Mouse (Mus musculus) liver, adult 2 months (tissue): ENCODE data around the gene Vav3. TPM values are rescaled to one million over a fixed set of nuclear protein-coding genes. Genes with fewer than 3 reads are reported as not detected.

Experiments
- DNase-seq: peaks from one replicate; pipeline ENCODE4 v3.0.0-alpha.2; 2011; ENCODE audit warnings: low read depth, low spot score; ENCODE audit errors: extremely low read depth
- H3K27ac ChIP-seq: fragments of 200-500 bp; replicated peaks from 2 replicates; pipeline ENCODE4 v1.5.1; 2012; ENCODE audit warnings: low read depth, mild to moderate bottlenecking, control low read depth, inconsistent platforms, low read length; ENCODE audit not compliant: insufficient read depth
- H3K27me3 ChIP-seq: fragments of 200-500 bp; 2 replicates; pipeline ENCODE4 v1.6.1; 2012; ENCODE audit warnings: mild to moderate bottlenecking, moderate library complexity, low read length, inconsistent platforms; ENCODE audit not compliant: control insufficient read depth, insufficient read depth
- H3K36me3 ChIP-seq: fragments of 200-500 bp; 2 replicates; pipeline ENCODE4 v1.6.1; 2012; ENCODE audit warnings: low read length, inconsistent platforms; ENCODE audit not compliant: control insufficient read depth, insufficient read depth
- H3K4me1 ChIP-seq: fragments of 200-500 bp; 2 replicates; pipeline ENCODE4 v1.6.1; 2011; ENCODE audit warnings: low read length; ENCODE audit not compliant: control insufficient read depth, insufficient read depth
- H3K4me3 ChIP-seq: fragments of 200-500 bp; 2 replicates; pipeline ENCODE4 v1.5.1; 2011; ENCODE audit warnings: low read depth, mild to moderate bottlenecking, control low read depth, low read length, moderate library complexity; ENCODE audit not compliant: insufficient read depth
- H3K79me2 ChIP-seq: fragments of 200-500 bp; 2 replicates; pipeline ENCODE4 v1.6.1; 2012; ENCODE audit warnings: inconsistent platforms, mild to moderate bottlenecking, low read length, moderate library complexity; ENCODE audit not compliant: control insufficient read depth, insufficient read depth
- H3K9ac ChIP-seq: fragments of 200-500 bp; 2 replicates; pipeline ENCODE4 v1.6.1; 2012; ENCODE audit warnings: low read depth, mild to moderate bottlenecking, control low read depth, inconsistent platforms, low read length
- CTCF ChIP-seq: fragments of 200-500 bp; IDR thresholded peaks from 2 replicates; pipeline ENCODE4 v1.5.1; 2011; ENCODE audit warnings: low read depth, low read length, control low read depth
- POLR2A ChIP-seq: fragments of 200-500 bp; IDR thresholded peaks from 2 replicates; pipeline ENCODE4 v1.6.1; 2011; ENCODE audit warnings: low read length, control low read depth; ENCODE audit not compliant: insufficient read depth; ENCODE audit errors: extremely low read depth
- WGBS: fragments of 180-500 bp; shearing (Covaris S2); methylation state at CpG from one replicate; pipeline ENCODE4 v1.1.7; 2018; 5-methylcytosine and 5-hydroxymethylcytosine counted together
- polyA plus RNA-seq: library from polyadenylated mRNA; depleted of rRNA; stranded (reverse); fragments of >200 nt; gene quantifications from 2 replicates; pipeline ENCODE4 v1.2.3, GENCODE M21; 2012; rRNA removed
- total RNA-seq: library from RNA; depleted of rRNA; stranded (reverse); fragments of >200 nt; gene quantifications from 2 replicates; pipeline ENCODE4 v1.2.3, GENCODE M21; 2014; rRNA removed

Vav3 gene
- total RNA-seq: 2.6 and 3.0 TPM in 2 replicates
- 0.21 and 0.29 TPM in 2 replicates for polyA plus RNA-seq

GRCm38 (mm10) chr3:109340274-109341070, at the start of gene Vav3:
Vav3 (plus strand) TSS chr3:109340653.
- WGBS: under 1% methylated on average over 90 of the region's 92 CpGs
- peak within 1 kb of the TSS; percentile 80 for H3K4me3 ChIP-seq
- DNase-seq: no peak

GRCm38 (mm10) chr3:109298857-109299256, 41.6 kb upstream of the Vav3 start:
- Histone ChIP-seq H3K4me1 (no peaks in the 10 kb centered on the region), H3K9ac (no peak overlapping the region), H3K36me3 (no peaks in the 10 kb centered on the region), H3K4me3 (no peak overlapping the region), H3K27ac (no peak overlapping the region), H3K79me2 (no peaks in the 10 kb centered on the region), H3K27me3 (no peaks in the 10 kb centered on the region)
- no peak for DNase-seq
- WGBS: 74% methylated on average over 6 of the region's 6 CpGs
- TF ChIP-seq POLR2A (no peak), CTCF (no peak)

More at GRCm38 (mm10) chr3:109340274-109341070, at the start of gene Vav3:
- Histone ChIP-seq H3K27ac (peak within 1 kb of the TSS; percentile 76), H3K79me2 (no peaks in the 10 kb centered on the region), H3K9ac (peak within 1 kb of the TSS; percentile 81), H3K27me3 (peaks cover 3% of the 10 kb centered on the region; the same call in 1 of the 2 replicates), H3K4me1 (no peaks in the 10 kb centered on the region), H3K36me3 (no peaks in the 10 kb centered on the region)
- TF ChIP-seq CTCF (no peak), POLR2A (no peak)

DNA sequence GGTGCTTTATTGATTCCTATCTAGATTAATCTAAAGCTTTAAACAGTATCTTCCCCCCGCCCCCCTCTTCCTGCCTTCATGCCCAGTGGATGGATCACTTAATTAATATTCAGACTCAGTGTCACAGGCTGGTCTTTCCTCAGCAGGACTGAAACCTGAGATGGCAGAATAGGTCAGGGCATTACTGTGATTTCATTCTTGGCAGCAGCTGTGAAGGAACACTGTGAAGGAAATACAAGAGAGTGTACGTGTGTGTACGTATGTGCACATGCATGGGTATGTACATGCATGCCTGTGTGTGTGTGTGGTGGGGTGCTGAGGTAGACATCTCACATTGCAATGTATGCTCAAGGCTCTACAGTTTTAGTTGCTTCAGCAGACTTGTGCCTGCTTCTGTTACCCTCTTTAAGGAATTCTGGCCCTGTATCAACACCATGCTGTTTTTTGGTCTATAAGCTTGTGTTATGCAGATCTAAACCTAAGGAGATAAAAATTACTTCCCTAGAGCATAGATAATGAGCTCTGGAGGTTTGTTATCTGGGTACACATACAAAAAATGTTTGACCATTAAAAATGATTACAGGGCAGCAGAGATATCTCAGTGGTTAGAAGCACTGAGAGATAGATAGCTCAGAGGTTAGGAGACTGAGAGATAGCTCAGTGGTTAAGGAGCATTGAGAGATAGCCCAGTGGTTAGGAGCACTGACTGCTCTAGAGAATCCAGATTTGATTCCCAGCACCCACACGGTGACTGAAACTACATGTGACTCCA, 41.0 kb upstream of the Vav3 start:
- no peak overlapping the region for H3K27ac ChIP-seq
- TF ChIP-seq POLR2A: no peak
- TF ChIP-seq CTCF: no peak
- H3K36me3 ChIP-seq: no peaks in the 10 kb centered on the region
- no peak overlapping the region for H3K4me3 ChIP-seq
- no peaks in the 10 kb centered on the region for H3K27me3 ChIP-seq
- H3K9ac ChIP-seq: no peak overlapping the region
- no peak for DNase-seq
- no peaks in the 10 kb centered on the region for H3K4me1 ChIP-seq
- H3K79me2 ChIP-seq: no peaks in the 10 kb centered on the region
- WGBS: 82% methylated on average over 4 of the region's 4 CpGs

DNA sequence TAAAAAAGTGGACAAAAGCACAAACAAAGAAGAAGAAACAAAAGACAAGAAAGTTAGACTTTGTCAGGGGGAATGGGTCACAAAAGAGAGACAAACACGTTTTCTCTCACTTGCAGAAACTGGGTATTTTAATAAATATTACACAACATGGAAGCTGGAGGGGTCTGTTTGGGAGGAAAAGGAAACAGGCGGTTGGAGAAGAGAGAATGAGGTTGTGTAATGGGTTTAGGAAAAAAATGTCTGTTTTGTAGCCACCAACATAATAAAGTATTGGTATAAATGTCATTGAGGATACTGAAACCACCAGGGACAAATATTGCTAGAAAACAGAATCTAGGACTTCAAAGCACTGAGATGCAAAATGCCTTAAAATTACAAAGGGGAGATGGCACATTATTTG, 38.4 kb upstream of the Vav3 start:
- H3K27ac ChIP-seq: no peak overlapping the region
- H3K9ac ChIP-seq: no peak overlapping the region
- WGBS: 50% methylated on average over 2 of the region's 2 CpGs
- no peak overlapping the region for H3K4me3 ChIP-seq
- H3K79me2 ChIP-seq: no peaks in the 10 kb centered on the region
- DNase-seq: no peak
- TF ChIP-seq POLR2A (no peak), CTCF (no peak)
- H3K27me3 ChIP-seq: no peaks in the 10 kb centered on the region
- no peaks in the 10 kb centered on the region for H3K4me1 ChIP-seq
- H3K36me3 ChIP-seq: no peaks in the 10 kb centered on the region

GRCm38 (mm10) chr3:109307406-109307805, 33.0 kb upstream of the Vav3 start:
- H3K79me2 ChIP-seq: no peaks in the 10 kb centered on the region
- no peak for TF ChIP-seq CTCF
- no peak for TF ChIP-seq POLR2A
- H3K27me3 ChIP-seq: no peaks in the 10 kb centered on the region
- WGBS: 50% methylated on average over 7 of the region's 7 CpGs
- H3K4me3 ChIP-seq: no peak overlapping the region
- no peak overlapping the region for H3K27ac ChIP-seq
- H3K9ac ChIP-seq: no peak overlapping the region
- peak; percentile 44 for DNase-seq
- H3K4me1 ChIP-seq: no peaks in the 10 kb centered on the region
- no peaks in the 10 kb centered on the region for H3K36me3 ChIP-seq

- Histone ChIP-seq H3K79me2 (no peaks in the 10 kb centered on the region), H3K27ac (no peak overlapping the region), H3K9ac (no peak overlapping the region), H3K4me3 (no peak overlapping the region), H3K4me1 (no peaks in the 10 kb centered on the region), H3K36me3 (no peaks in the 10 kb centered on the region), H3K27me3 (no peaks in the 10 kb centered on the region)
- no peak for TF ChIP-seq POLR2A
- TF ChIP-seq CTCF: no peak
- DNase-seq: no peak
- 68% methylated on average over 3 of the region's 3 CpGs for WGBS
Observed at GRCm38 (mm10) chr3:109308468-109308867, 32.0 kb upstream of the Vav3 start.
